Mouse (Mus musculus) heart, postnatal 14 days (tissue): ENCODE measurements at regions not wholly inside any gene's neighbourhood (a gene's known extent, or its start where the extent isn't known, plus 50 kb on each side); places are given as distances from the start of the nearest gene placed in this dataset.

Experiments used
- DNase-seq, 2 experiments: peaks; one replicate each; pipeline ENCODE4 v3.0.0; 2021 to 2022
- intact Hi-C: fragments of 180-260 bp; cut with DNase I; formaldehyde crosslinking; loops from one replicate; pipeline ENCODE4 v1.15.1; 2025
- microRNA-seq, 2 experiments: library from miRNA; unstranded; fragments of <30 nt; microRNA quantifications; one replicate each; pipeline ENCODE4 v1.2.0; 2021 to 2022

- intact Hi-C loops, result no loop called here
- no peak for DNase-seq
Observed at GRCm38 (mm10) chr4:93467998-93468397, 132.7 kb upstream of the Tusc1 start.

GRCm38 (mm10) chr4:93467424-93467823 lies 132.1 kb upstream of the Tusc1 start:
- DNase-seq, result no peak
- intact Hi-C loops, result no loop called here

GRCm38 (mm10) chr4:93451357-93451756 lies 116.0 kb upstream of the Tusc1 start:
- no peak for DNase-seq
- intact Hi-C loops, result no loop called here

GRCm38 (mm10) chr4:93450831-93451230 lies 115.5 kb upstream of the Tusc1 start:
- intact Hi-C loops, result no loop called here
- no peak for DNase-seq

- DNase-seq, result no peak
- intact Hi-C loops, result no loop called here
Observed at GRCm38 (mm10) chr4:93444666-93445065, 109.4 kb upstream of the Tusc1 start.

- DNase-seq, result no peak
- intact Hi-C loops, result no loop called here
Observed at GRCm38 (mm10) chr4:93438587-93439336, 103.5 kb upstream of the Tusc1 start.

- no peak for DNase-seq
- intact Hi-C loops, result no loop called here
Observed at GRCm38 (mm10) chr4:93437386-93438130, 102.2 kb upstream of the Tusc1 start.

- no peak for DNase-seq
- intact Hi-C loops, result no loop called here
Observed at GRCm38 (mm10) chr4:93412695-93413094, 77.4 kb upstream of the Tusc1 start.

GRCm38 (mm10) chr4:93406876-93407275 lies 71.6 kb upstream of the Tusc1 start:
- intact Hi-C loops, result no loop called here
- DNase-seq, result no peak

- no peak for DNase-seq
- intact Hi-C loops, result no loop called here
Observed at GRCm38 (mm10) chr4:93400579-93400978, 65.3 kb upstream of the Tusc1 start.

Small RNAs in the stretch of these regions (microRNA-seq; reads per million reads assigned to microRNA genes)
- 0 reads per million in 2 experiments for gene Gm22619
